16 mouse cellular contexts compared by ENCODE assay signal in the genomic region with DNA sequence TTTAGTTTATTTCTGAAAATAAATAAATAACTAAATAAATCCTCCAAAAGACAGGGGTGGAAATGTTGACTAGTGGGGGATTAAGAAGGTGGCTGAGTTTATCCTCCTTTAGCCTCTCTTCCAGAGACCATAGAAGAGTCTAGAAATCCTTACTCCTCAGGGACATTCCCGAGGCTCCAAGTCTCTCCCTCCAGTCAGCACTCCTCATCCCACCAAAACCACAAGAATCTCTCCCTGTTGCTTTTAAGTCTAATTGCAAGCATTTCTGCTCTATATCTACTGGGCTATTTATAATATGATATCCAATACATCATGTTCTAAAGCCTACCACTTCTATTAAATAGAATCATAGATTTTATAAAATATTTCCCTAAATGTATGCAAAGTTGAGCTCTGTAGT.
DNase-seq lines count a peak whose midpoint lies in the region; ATAC-seq and TF ChIP-seq lines count a peak whose summit lies in the region.
"Had no signal": no experiment of that assay in that cellular context is flagged by ENCODE, and none has a peak within 500 bp of the region (broad histone marks: within the 10 kb centered on the region; RNA-seq: fewer than 3 reads in every experiment).

No protein-coding gene starts in this region.

- WGBS in kidney, postnatal 0 days = 54% methylated on average over 1 of the region's 1 CpGs
- WGBS in stomach, embryonic 14.5 days = 33% methylated on average over 1 of the region's 1 CpGs
- WGBS in stomach, postnatal 0 days = 32% methylated on average over 1 of the region's 1 CpGs
- WGBS in embryonic facial prominence, embryonic 15.5 days = 17% methylated on average over 1 of the region's 1 CpGs

- no peaks in the 10 kb centered on the region; the same call in 1 of the 2 replicates for H3K4me1 ChIP-seq in kidney, postnatal 0 days (replicated peaks; ENCODE audit: insufficient read depth, low read length)
- H3K4me1 ChIP-seq in stomach, embryonic 14.5 days (ENCODE audit: control insufficient read depth, insufficient read depth, low read length) = peaks cover 15% of the 10 kb centered on the region; the same call in 1 of the 2 replicates
- H3K4me1 ChIP-seq in stomach, postnatal 0 days (replicated peaks; ENCODE audit: control insufficient read depth, insufficient read depth) = no peaks in the 10 kb centered on the region
- peaks cover 23% of the 10 kb centered on the region for H3K4me1 ChIP-seq in embryonic facial prominence, embryonic 15.5 days
- H3K4me1 ChIP-seq: heart, embryonic 12.5 days; hindbrain, embryonic 10.5 days had no signal

- TF ChIP-seq EP300 in stomach, postnatal 0 days (optimal IDR thresholded peaks at IDR 0.05) = no peak

- TF ChIP-seq CTCF in kidney, postnatal 0 days (IDR thresholded peaks at IDR 0.05; ENCODE audit: low read depth) = no peak
- TF ChIP-seq CTCF in stomach, postnatal 0 days (IDR thresholded peaks at IDR 0.05; ENCODE audit: low read depth) = no peak

- no peaks in the 10 kb centered on the region for H3K27me3 ChIP-seq in kidney, postnatal 0 days (ENCODE audit: insufficient read depth, low read length)
- H3K27me3 ChIP-seq in stomach, embryonic 14.5 days (ENCODE audit: control insufficient read depth, insufficient read depth, low read length) = no peaks in the 10 kb centered on the region
- H3K27me3 ChIP-seq in stomach, postnatal 0 days (ENCODE audit: control insufficient read depth, insufficient read depth, low read length) = no peaks in the 10 kb centered on the region
- H3K27me3 ChIP-seq in embryonic facial prominence, embryonic 15.5 days = no peaks in the 10 kb centered on the region
- H3K27me3 ChIP-seq: embryonic facial prominence, embryonic 13.5 days had no signal

- DNase-seq in kidney, postnatal 0 days (ENCODE audit: low spot score) = peak; percentile 46
- DNase-seq in kidney, postnatal 4 days = no peak
- no peak for DNase-seq in stomach, postnatal 0 days (ENCODE audit: low spot score)
- DNase-seq in embryo, embryonic 11 days = no peak
- no peak for DNase-seq in left cerebral cortex, postnatal 25 days (ENCODE audit: low spot score in 2 of 2)
- DNase-seq: adrenal gland, postnatal 14 days; cerebellum, adult 2 months; cerebellum, postnatal 10 days had no signal

- no peak overlapping the region for H3K4me2 ChIP-seq in kidney, postnatal 0 days (ENCODE audit: low read length)
- no peak overlapping the region for H3K4me2 ChIP-seq in stomach, embryonic 14.5 days (replicated peaks; ENCODE audit: low read depth, low read length)
- no peak overlapping the region for H3K4me2 ChIP-seq in stomach, postnatal 0 days (replicated peaks; ENCODE audit: low read depth)
- no peak overlapping the region for H3K4me2 ChIP-seq in embryonic facial prominence, embryonic 15.5 days (replicated peaks)
- H3K4me2 ChIP-seq: embryonic facial prominence, embryonic 13.5 days; heart, embryonic 12.5 days; hindbrain, embryonic 14.5 days had no signal

- H3K27ac ChIP-seq in kidney, postnatal 0 days = no peak overlapping the region
- peak overlapping the region; percentile 84 for H3K27ac ChIP-seq in stomach, embryonic 14.5 days (ENCODE audit: low read length)
- H3K27ac ChIP-seq in stomach, postnatal 0 days (replicated peaks) = no peak overlapping the region
- H3K27ac ChIP-seq in embryonic facial prominence, embryonic 15.5 days (replicated peaks) = no peak overlapping the region
- H3K27ac ChIP-seq: hindbrain, embryonic 10.5 days; hindbrain, embryonic 14.5 days had no signal

- no peak for ATAC-seq in kidney, postnatal 0 days (replicated peaks; ENCODE audit: low FRiP score, low read depth)
- no peak for ATAC-seq in stomach, embryonic 14.5 days (ENCODE audit: insufficient number of reproducible peaks, insufficient read depth, low FRiP score, low read depth)
- ATAC-seq in stomach, postnatal 0 days (ENCODE audit: low FRiP score, low TSS enrichment) = no peak
- ATAC-seq in embryonic facial prominence, embryonic 15.5 days (ENCODE audit: insufficient number of reproducible peaks, low FRiP score, low TSS enrichment, low read depth) = 0 out of 2 replicates have a peak, but pooled peaks have one; percentile 26
- ATAC-seq: activated CD4-positive, CD25-positive, alpha-beta regulatory T cell, adult 4 months; intestine, postnatal 0 days had no signal

- no peaks in the 10 kb centered on the region for H3K9me3 ChIP-seq in kidney, postnatal 0 days (replicated peaks; ENCODE audit: low read length)
- no peaks in the 10 kb centered on the region for H3K9me3 ChIP-seq in stomach, embryonic 14.5 days (ENCODE audit: control insufficient read depth, low read depth, low read length)
- H3K9me3 ChIP-seq in stomach, postnatal 0 days (ENCODE audit: control insufficient read depth, low read length) = no peaks in the 10 kb centered on the region
- H3K9me3 ChIP-seq in embryonic facial prominence, embryonic 15.5 days (replicated peaks) = no peaks in the 10 kb centered on the region
- H3K9me3 ChIP-seq: embryonic facial prominence, embryonic 13.5 days; heart, embryonic 12.5 days; hindbrain, embryonic 10.5 days had no signal

- intact Hi-C loops in left cerebral cortex, postnatal 25 days (cut with DNase I) = no loop called here

- H3K4me3 ChIP-seq in kidney, postnatal 0 days (replicated peaks; ENCODE audit: low read depth, low read length) = no peak overlapping the region
- H3K4me3 ChIP-seq in stomach, embryonic 14.5 days (ENCODE audit: low read depth, low read length) = no peak overlapping the region
- H3K4me3 ChIP-seq in stomach, postnatal 0 days (ENCODE audit: low read depth, low read length) = no peak overlapping the region
- H3K4me3 ChIP-seq in embryonic facial prominence, embryonic 15.5 days (replicated peaks) = no peak overlapping the region
- H3K4me3 ChIP-seq: embryonic facial prominence, embryonic 13.5 days; heart, embryonic 12.5 days; hindbrain, embryonic 10.5 days had no signal

- H3K36me3 ChIP-seq in kidney, postnatal 0 days (ENCODE audit: insufficient read depth, low read length) = no peaks in the 10 kb centered on the region
- peaks cover 5% of the 10 kb centered on the region; the same call in 1 of the 2 replicates for H3K36me3 ChIP-seq in stomach, embryonic 14.5 days (ENCODE audit: control insufficient read depth, insufficient read depth, low read length)
- H3K36me3 ChIP-seq in stomach, postnatal 0 days (ENCODE audit: control insufficient read depth, insufficient read depth, low read length) = no peaks in the 10 kb centered on the region
- H3K36me3 ChIP-seq in embryonic facial prominence, embryonic 15.5 days = peaks cover 33% of the 10 kb centered on the region
- H3K36me3 ChIP-seq: hindbrain, embryonic 10.5 days had no signal

- H3K9ac ChIP-seq in kidney, postnatal 0 days (ENCODE audit: low read depth, low read length) = no peak overlapping the region
- no peak overlapping the region for H3K9ac ChIP-seq in stomach, embryonic 14.5 days (replicated peaks; ENCODE audit: low read depth, low read length)
- H3K9ac ChIP-seq in stomach, postnatal 0 days (ENCODE audit: low read length) = no peak overlapping the region
- H3K9ac ChIP-seq in embryonic facial prominence, embryonic 15.5 days = no peak overlapping the region
- H3K9ac ChIP-seq: embryonic facial prominence, embryonic 13.5 days; heart, embryonic 12.5 days; hindbrain, embryonic 14.5 days had no signal
